Mouse (Mus musculus): ENCODE results near the gene Fbxw2. TPM values are rescaled to one million over a fixed set of nuclear protein-coding genes. Genes with fewer than 3 reads are reported as not detected.
"Not testable (repeated sequence)": the region's sequence is repeated elsewhere in the genome, so short reads cannot be mapped to it uniquely, and the experiment has no call there.

Gene Fbxw2
- polyA plus RNA-seq, 1 experiment from 2014 or later = 67.1 TPM

GRCm38 (mm10) chr2:34799357-34800256, 26.5 kb downstream of the Fbxw2 start, which contains the start of gene Rabepk:
Rabepk (minus strand) TSS chr2:34799912.
- peak; percentile 84 for DNase-seq (ENCODE audit: low spot score)
- H3K4me3 ChIP-seq (ENCODE audit: low read depth, low read length) = peak within 1 kb of the TSS; percentile 65
- H3K9me3 ChIP-seq (ENCODE audit: control insufficient read depth, low read length) = no peaks in the 10 kb centered on the region
- peak; percentile 78 for ATAC-seq (ENCODE audit: insufficient number of reproducible peaks, low FRiP score, low TSS enrichment, low read depth)
- 0 out of 2 replicates have a peak, but pooled peaks cover under 1% of the 10 kb centered on the region for H3K36me3 ChIP-seq (ENCODE audit: control insufficient read depth, insufficient read depth, low read length)
- H3K27ac ChIP-seq (replicated peaks; ENCODE audit: low read depth, low read length) = no peak within 1 kb of the TSS; the same call in 1 of the 2 replicates
- H3K27me3 ChIP-seq (ENCODE audit: control insufficient read depth, insufficient read depth, low read length) = no peaks in the 10 kb centered on the region
- 5% methylated on average over 44 of the region's 44 CpGs for WGBS
- peak within 1 kb of the TSS; percentile 56 for H3K4me2 ChIP-seq (ENCODE audit: low read depth, severe bottlenecking)
- H3K4me1 ChIP-seq (ENCODE audit: control insufficient read depth, insufficient read depth, low read length) = no peaks in the 10 kb centered on the region
- H3K9ac ChIP-seq (ENCODE audit: low read length) = peak within 1 kb of the TSS; percentile 53

DNA sequence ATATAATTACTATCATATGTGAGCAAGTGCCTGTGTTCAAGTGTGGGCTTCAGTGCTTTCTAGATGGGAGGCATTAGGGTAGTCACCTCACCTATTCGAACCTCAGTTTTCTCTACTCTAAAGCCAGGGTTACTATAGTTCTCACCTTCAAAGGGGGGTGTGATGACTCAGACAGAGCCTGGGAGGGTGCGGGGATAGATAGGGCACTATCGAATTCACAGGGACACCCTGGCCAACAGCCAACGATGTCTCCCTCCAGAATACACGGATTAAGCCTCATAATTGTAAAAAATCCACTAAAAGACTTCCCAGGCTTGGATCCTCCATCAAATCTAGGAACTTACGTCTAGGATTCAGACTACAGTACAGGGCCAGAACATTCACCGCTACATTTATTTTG, 30.7 kb downstream of the Fbxw2 start:
- Histone ChIP-seq H3K9ac (ENCODE audit: low read length) (no peak overlapping the region), H3K27me3 (ENCODE audit: control insufficient read depth, insufficient read depth, low read length) (no peaks in the 10 kb centered on the region), H3K4me3 (ENCODE audit: low read depth, low read length) (no peak overlapping the region), H3K4me1 (ENCODE audit: control insufficient read depth, insufficient read depth, low read length) (no peaks in the 10 kb centered on the region), H3K36me3 (ENCODE audit: control insufficient read depth, insufficient read depth, low read length) (peaks cover 4% of the 10 kb centered on the region; the same call in 1 of the 2 replicates), H3K4me2 (ENCODE audit: low read depth, severe bottlenecking) (no peak overlapping the region), H3K27ac (replicated peaks; ENCODE audit: low read depth, low read length) (no peak overlapping the region), H3K9me3 (ENCODE audit: control insufficient read depth, low read length) (no peaks in the 10 kb centered on the region)
- DNase-seq (ENCODE audit: low spot score) = no peak
- no peak for ATAC-seq (ENCODE audit: insufficient number of reproducible peaks, low FRiP score, low TSS enrichment, low read depth)
- WGBS = 89% methylated on average over 7 of the region's 7 CpGs

DNA sequence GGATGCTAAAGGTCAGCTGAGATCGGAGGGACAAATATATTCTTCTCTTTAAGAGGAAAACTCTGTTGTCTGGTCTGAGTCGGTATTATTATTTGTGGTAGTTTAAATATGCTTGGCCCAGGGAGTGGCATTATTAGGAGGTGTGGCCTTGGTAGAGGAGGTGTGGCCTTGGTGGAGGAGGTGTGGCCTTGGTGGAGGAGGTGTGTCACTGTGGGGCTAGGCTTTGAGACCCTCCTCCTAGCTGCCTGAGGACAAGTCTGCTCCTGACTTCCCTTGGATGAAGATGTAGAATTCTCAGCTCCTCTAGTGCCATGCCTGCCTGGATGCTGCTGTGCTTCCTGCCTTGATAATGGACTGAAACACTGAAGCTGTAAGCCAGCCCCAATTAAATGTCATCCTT, 31.6 kb downstream of the Fbxw2 start:
- Histone ChIP-seq H3K9me3 (ENCODE audit: control insufficient read depth, low read length) (no peaks in the 10 kb centered on the region), H3K27ac (replicated peaks; ENCODE audit: low read depth, low read length) (no peak overlapping the region), H3K9ac (ENCODE audit: low read length) (no peak overlapping the region), H3K36me3 (ENCODE audit: control insufficient read depth, insufficient read depth, low read length) (peaks cover 4% of the 10 kb centered on the region; the same call in 1 of the 2 replicates), H3K4me2 (ENCODE audit: low read depth, severe bottlenecking) (no peak overlapping the region), H3K27me3 (ENCODE audit: control insufficient read depth, insufficient read depth, low read length) (no peaks in the 10 kb centered on the region), H3K4me3 (ENCODE audit: low read depth, low read length) (no peak overlapping the region), H3K4me1 (ENCODE audit: control insufficient read depth, insufficient read depth, low read length) (no peaks in the 10 kb centered on the region)
- DNase-seq (ENCODE audit: low spot score) (no peak), ATAC-seq (ENCODE audit: insufficient number of reproducible peaks, low FRiP score, low TSS enrichment, low read depth) (no peak)
- WGBS = 87% methylated on average over 2 of the region's 2 CpGs

DNA sequence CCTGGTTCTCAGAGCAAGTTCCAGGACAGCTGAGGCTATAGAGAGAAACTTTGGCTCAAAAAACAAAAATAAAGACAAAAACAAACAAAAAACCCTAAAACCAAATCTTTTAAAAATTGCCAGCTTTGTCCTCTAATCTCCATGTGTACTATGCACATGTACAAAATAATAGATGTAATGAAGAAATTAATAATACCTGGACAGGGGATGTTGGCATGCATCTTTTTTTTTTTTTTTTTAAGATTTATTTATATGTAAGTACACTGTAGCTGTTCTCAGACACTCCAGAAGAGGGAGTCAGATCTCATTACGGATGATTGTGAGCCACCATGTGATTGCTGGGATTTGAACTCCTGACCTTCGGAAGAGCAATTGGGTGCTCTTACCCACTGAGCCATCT, 33.6 kb downstream of the Fbxw2 start:
- not testable (repeated sequence) for H3K4me3 ChIP-seq (ENCODE audit: low read depth, low read length); H3K36me3 ChIP-seq (ENCODE audit: control insufficient read depth, insufficient read depth, low read length); H3K4me2 ChIP-seq (ENCODE audit: low read depth, severe bottlenecking); H3K9ac ChIP-seq (ENCODE audit: low read length); H3K4me1 ChIP-seq (ENCODE audit: control insufficient read depth, insufficient read depth, low read length); H3K9me3 ChIP-seq (ENCODE audit: control insufficient read depth, low read length); ATAC-seq (ENCODE audit: insufficient number of reproducible peaks, low FRiP score, low TSS enrichment, low read depth); DNase-seq (ENCODE audit: low spot score); H3K27me3 ChIP-seq (ENCODE audit: control insufficient read depth, insufficient read depth, low read length); H3K27ac ChIP-seq (replicated peaks; ENCODE audit: low read depth, low read length)
- WGBS = 88% methylated on average over 2 of the region's 2 CpGs

DNA sequence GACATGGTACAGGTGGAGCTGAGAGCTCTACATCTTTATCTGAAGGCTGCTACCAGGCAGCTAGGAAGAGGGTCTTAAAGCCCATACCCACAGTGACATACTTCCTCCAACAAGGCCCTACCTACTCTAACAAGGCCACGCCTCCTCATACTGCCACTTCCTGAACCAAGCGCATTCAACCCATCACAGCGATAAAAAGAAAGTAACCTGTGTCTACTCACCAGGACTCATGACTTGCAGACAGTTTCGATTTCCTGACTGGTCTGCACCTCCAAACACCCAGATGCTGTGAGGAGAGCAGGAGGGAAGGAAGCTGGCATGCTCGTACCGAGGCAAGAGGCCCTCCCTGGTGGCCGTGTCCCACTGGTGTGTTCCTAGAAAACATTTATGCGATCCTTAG, 35.8 kb downstream of the Fbxw2 start:
- DNase-seq (ENCODE audit: low spot score) (no peak), ATAC-seq (ENCODE audit: insufficient number of reproducible peaks, low FRiP score, low TSS enrichment, low read depth) (no peak)

DNA sequence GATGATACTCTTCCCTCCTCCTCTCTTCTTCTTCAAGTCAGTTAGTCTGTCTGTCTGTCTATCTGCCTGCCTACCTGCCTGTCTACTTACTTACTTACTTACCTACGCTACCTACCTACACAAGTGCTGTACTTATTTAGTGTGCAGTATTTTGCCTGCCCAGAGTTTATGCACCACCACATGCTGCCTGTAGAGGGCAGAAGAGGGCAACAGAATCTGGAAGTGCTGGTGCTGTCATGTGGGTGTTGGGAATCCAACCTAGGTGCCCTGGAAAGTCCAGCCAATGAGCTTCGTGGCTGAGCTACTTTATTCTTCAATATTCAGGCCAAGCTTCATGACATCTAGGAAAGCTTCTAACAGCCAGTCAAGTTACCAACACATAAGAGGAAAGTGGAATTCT, 42.0 kb downstream of the Fbxw2 start:
- no peak overlapping the region for H3K9ac ChIP-seq (ENCODE audit: low read length)
- no peak overlapping the region for H3K27ac ChIP-seq (replicated peaks; ENCODE audit: low read depth, low read length)
- no peaks in the 10 kb centered on the region for H3K4me1 ChIP-seq (ENCODE audit: control insufficient read depth, insufficient read depth, low read length)
- H3K36me3 ChIP-seq (ENCODE audit: control insufficient read depth, insufficient read depth, low read length) = peaks cover 16% of the 10 kb centered on the region
- H3K4me2 ChIP-seq (ENCODE audit: low read depth, severe bottlenecking) = no peak overlapping the region
- no peaks in the 10 kb centered on the region; the same call in 1 of the 2 replicates for H3K9me3 ChIP-seq (ENCODE audit: control insufficient read depth, low read length)
- H3K27me3 ChIP-seq (ENCODE audit: control insufficient read depth, insufficient read depth, low read length) = no peaks in the 10 kb centered on the region
- H3K4me3 ChIP-seq (ENCODE audit: low read depth, low read length) = no peak overlapping the region
- 90% methylated on average over 2 of the region's 2 CpGs for WGBS
- ATAC-seq (ENCODE audit: insufficient number of reproducible peaks, low FRiP score, low TSS enrichment, low read depth) (no peak), DNase-seq (ENCODE audit: low spot score) (peak; percentile 65)

More for the DNA sequence above, 35.8 kb downstream of the Fbxw2 start:
- Histone ChIP-seq H3K27ac (replicated peaks; ENCODE audit: low read depth, low read length) (no peak overlapping the region), H3K9ac (ENCODE audit: low read length) (no peak overlapping the region), H3K4me1 (ENCODE audit: control insufficient read depth, insufficient read depth, low read length) (no peaks in the 10 kb centered on the region), H3K4me2 (ENCODE audit: low read depth, severe bottlenecking) (no peak overlapping the region), H3K27me3 (ENCODE audit: control insufficient read depth, insufficient read depth, low read length) (no peaks in the 10 kb centered on the region), H3K9me3 (ENCODE audit: control insufficient read depth, low read length) (no peaks in the 10 kb centered on the region), H3K36me3 (ENCODE audit: control insufficient read depth, insufficient read depth, low read length) (peaks cover 4% of the 10 kb centered on the region), H3K4me3 (ENCODE audit: low read depth, low read length) (no peak overlapping the region)
- 92% methylated on average over 8 of the region's 8 CpGs for WGBS

- Histone ChIP-seq H3K4me3 (ENCODE audit: low read depth, low read length) (no peak overlapping the region), H3K4me2 (ENCODE audit: low read depth, severe bottlenecking) (no peak overlapping the region), H3K27me3 (ENCODE audit: control insufficient read depth, insufficient read depth, low read length) (no peaks in the 10 kb centered on the region), H3K36me3 (ENCODE audit: control insufficient read depth, insufficient read depth, low read length) (peaks cover 19% of the 10 kb centered on the region), H3K27ac (replicated peaks; ENCODE audit: low read depth, low read length) (no peak overlapping the region), H3K9ac (ENCODE audit: low read length) (no peak overlapping the region), H3K4me1 (ENCODE audit: control insufficient read depth, insufficient read depth, low read length) (no peaks in the 10 kb centered on the region), H3K9me3 (ENCODE audit: control insufficient read depth, low read length) (no peaks in the 10 kb centered on the region; the same call in 1 of the 2 replicates)
- 92% methylated on average over 14 of the region's 14 CpGs for WGBS
- DNase-seq (ENCODE audit: low spot score) (no peak), ATAC-seq (ENCODE audit: insufficient number of reproducible peaks, low FRiP score, low TSS enrichment, low read depth) (no peak)
Observed at GRCm38 (mm10) chr2:34783064-34784020, 42.8 kb downstream of the Fbxw2 start.

DNA sequence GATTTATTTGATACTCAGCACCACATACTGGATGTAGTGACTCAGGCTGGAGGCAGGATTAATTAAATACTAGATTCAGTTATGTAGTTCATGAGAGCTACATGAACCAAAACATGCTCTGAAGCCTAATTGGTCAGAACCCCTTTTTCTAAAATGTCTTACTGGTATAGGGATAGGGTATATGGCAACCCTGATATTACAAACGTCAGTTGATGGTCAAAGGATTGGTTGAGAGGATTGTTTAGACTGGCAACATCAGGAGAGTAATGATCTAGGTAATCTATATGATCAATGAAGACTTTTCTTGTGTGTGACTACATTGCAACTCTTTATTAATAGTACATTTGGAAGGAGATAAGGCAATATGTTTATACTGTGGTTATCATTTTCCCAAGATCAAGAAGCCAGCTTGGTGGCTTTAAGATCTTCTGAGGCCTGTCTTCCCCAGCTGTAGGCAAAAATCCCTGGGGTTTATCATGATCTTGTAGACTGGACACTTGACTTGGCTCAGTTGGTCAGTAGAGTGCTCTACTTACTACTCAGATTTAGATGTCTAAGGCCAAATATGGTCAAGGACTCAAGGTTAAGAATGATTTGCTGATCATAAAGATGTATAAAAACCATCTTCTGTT, 48.8 kb downstream of the Fbxw2 start:
- Histone ChIP-seq H3K27me3 (ENCODE audit: control insufficient read depth, insufficient read depth, low read length) (no peaks in the 10 kb centered on the region), H3K36me3 (ENCODE audit: control insufficient read depth, insufficient read depth, low read length) (peaks cover 37% of the 10 kb centered on the region), H3K27ac (replicated peaks; ENCODE audit: low read depth, low read length) (no peak overlapping the region), H3K4me1 (ENCODE audit: control insufficient read depth, insufficient read depth, low read length) (peaks cover 22% of the 10 kb centered on the region), H3K4me2 (ENCODE audit: low read depth, severe bottlenecking) (no peak overlapping the region), H3K9me3 (ENCODE audit: control insufficient read depth, low read length) (no peaks in the 10 kb centered on the region; the same call in 1 of the 2 replicates), H3K4me3 (ENCODE audit: low read depth, low read length) (no peak overlapping the region), H3K9ac (ENCODE audit: low read length) (no peak overlapping the region)
- no peak for ATAC-seq (ENCODE audit: insufficient number of reproducible peaks, low FRiP score, low TSS enrichment, low read depth)
- WGBS = 69% methylated on average over 1 of the region's 1 CpGs
- no peak for DNase-seq (ENCODE audit: low spot score)
